Mouse (Mus musculus) embryonic fibroblast, embryonic 13.5 days (primary cell): ENCODE data around the gene 1700086D15Rik. TPM values are rescaled to one million over a fixed set of nuclear protein-coding genes. Genes with fewer than 3 reads are reported as not detected.

Source experiments
- H3K27ac ChIP-seq: 2 replicates; pipeline ENCODE4 v1.5.1; 2012; ENCODE audit warnings: low read length, control low read depth, inconsistent platforms; ENCODE audit not compliant: insufficient read depth
- H3K4me1 ChIP-seq: 2 replicates; pipeline ENCODE4 v1.6.1; 2011; ENCODE audit warnings: low read length; ENCODE audit not compliant: control insufficient read depth, insufficient read depth
- H3K4me3 ChIP-seq: 2 replicates; pipeline ENCODE4 v1.5.1; 2011; ENCODE audit warnings: mild to moderate bottlenecking, control low read depth, low read length; ENCODE audit not compliant: insufficient read depth
- CTCF ChIP-seq: IDR thresholded peaks from 2 replicates; pipeline ENCODE4 v1.5.1; 2011; ENCODE audit warnings: mild to moderate bottlenecking, control low read depth, low read length, moderate library complexity, borderline replicate concordance; ENCODE audit not compliant: insufficient read depth
- POLR2A ChIP-seq: IDR thresholded peaks from 2 replicates; pipeline ENCODE4 v1.6.1; 2011; ENCODE audit warnings: low read depth, mild to moderate bottlenecking, control low read depth, low read length, moderate library complexity
- polyA plus RNA-seq: library from polyadenylated mRNA; stranded (reverse); fragments of >200 nt; gene quantifications from 2 replicates; pipeline ENCODE4 v1.2.4, GENCODE M21; 2011; ENCODE audit warnings: low read depth; ENCODE audit not compliant: missing spikeins, insufficient read length

1700086D15Rik gene
- polyA plus RNA-seq, 1 experiment, result not detected

GRCm38 (mm10) chr11:65112086-65112485 lies 47.6 kb downstream of the 1700086D15Rik start:
- TF ChIP-seq CTCF, result no peak
- TF ChIP-seq POLR2A, result no peak
- no peaks in the 10 kb centered on the region for H3K4me1 ChIP-seq
- no peak overlapping the region for H3K4me3 ChIP-seq
- no peak overlapping the region for H3K27ac ChIP-seq

- TF ChIP-seq CTCF, result no peak
- H3K27ac ChIP-seq, result no peak overlapping the region
- no peak overlapping the region for H3K4me3 ChIP-seq
- H3K4me1 ChIP-seq, result no peaks in the 10 kb centered on the region
Observed at GRCm38 (mm10) chr11:65111651-65112050, 48.0 kb downstream of the 1700086D15Rik start.

GRCm38 (mm10) chr11:65110058-65110457 lies 49.6 kb downstream of the 1700086D15Rik start:
- Histone ChIP-seq H3K4me1 (no peaks in the 10 kb centered on the region), H3K27ac (no peak overlapping the region), H3K4me3 (no peak overlapping the region)
- TF ChIP-seq CTCF (no peak), POLR2A (no peak)

DNA sequence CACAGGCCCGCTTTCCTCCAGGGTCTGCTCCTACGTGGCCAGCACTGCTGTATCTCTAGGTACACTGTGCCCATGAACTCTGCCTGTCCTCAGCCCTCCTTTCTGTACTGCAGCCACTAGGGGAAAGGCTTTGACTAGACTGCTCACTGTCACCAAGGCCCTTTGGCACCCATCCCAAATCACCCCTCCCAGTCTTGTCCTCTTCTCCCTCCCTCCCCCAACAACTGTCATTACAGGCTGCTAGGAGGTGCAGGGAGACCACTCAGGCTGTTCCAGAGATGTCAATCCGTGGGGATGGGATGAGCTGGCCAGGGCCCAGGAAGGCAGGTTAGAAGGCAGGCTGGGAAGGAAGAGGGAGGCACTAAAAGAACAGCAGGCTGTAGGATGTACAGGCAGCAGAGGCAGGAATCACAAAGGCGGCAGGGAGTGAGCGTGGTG lies 51.9 kb downstream of the 1700086D15Rik start:
- no peak for TF ChIP-seq CTCF
- Histone ChIP-seq H3K4me1 (no peaks in the 10 kb centered on the region), H3K27ac (no peak overlapping the region), H3K4me3 (no peak overlapping the region)

GRCm38 (mm10) chr11:65107151-65107550 lies 52.5 kb downstream of the 1700086D15Rik start:
- H3K4me1 ChIP-seq, result no peaks in the 10 kb centered on the region
- no peak overlapping the region for H3K4me3 ChIP-seq
- TF ChIP-seq CTCF, result no peak
- TF ChIP-seq POLR2A, result no peak
- H3K27ac ChIP-seq, result no peak overlapping the region

DNA sequence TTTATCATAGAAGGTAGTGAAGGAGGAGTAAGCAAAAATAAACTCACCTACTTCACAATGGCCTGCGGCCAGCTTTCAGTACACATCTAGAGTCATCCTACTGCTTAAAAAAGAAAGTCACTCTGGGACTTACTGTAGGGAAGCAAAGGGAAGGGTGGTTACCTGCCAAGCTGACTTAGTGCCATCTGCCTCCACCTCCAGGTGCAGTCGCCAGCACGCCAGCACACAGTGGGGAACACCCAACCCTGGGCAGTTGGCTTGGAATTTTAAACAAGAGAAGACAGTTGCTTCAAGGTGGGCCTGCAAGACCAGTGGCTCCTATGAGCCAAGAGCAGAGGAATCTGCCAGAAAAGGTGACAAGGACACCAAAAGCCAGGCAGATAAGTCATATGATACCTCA lies 55.6 kb downstream of the 1700086D15Rik start:
- no peak overlapping the region for H3K4me3 ChIP-seq
- TF ChIP-seq CTCF (no peak), POLR2A (no peak)
- H3K27ac ChIP-seq, result no peak overlapping the region
- H3K4me1 ChIP-seq, result peaks cover 5% of the 10 kb centered on the region; the same call in 1 of the 2 replicates

Other genes starting within 250 kb of the 1700086D15Rik start
- 13.9 and 19.5 TPM in 2 replicates for gene Elac2, start 180.9 kb downstream of the 1700086D15Rik start, polyA plus RNA-seq
- 6.6 and 8.4 TPM in 2 replicates for gene Arhgap44, start 3.1 kb upstream of the 1700086D15Rik start, polyA plus RNA-seq
- gene Myocd, start 110.1 kb upstream of the 1700086D15Rik start, polyA plus RNA-seq, result 0.79 and 1.1 TPM in 2 replicates